Mouse (Mus musculus) brain, embryonic 14.5 days (tissue): ENCODE results near the gene Fntb. TPM values are rescaled to one million over a fixed set of nuclear protein-coding genes. Genes with fewer than 3 reads are reported as not detected.
A peak's percentile ranks its signal among the peaks of the same experiment; 100 is the strongest.

Experiments
- DNase-seq: peaks from one replicate; pipeline ENCODE4 v3.0.0-alpha.2; 2011; ENCODE audit warnings: low read depth
- CTCF ChIP-seq: fragments of 200-500 bp; IDR thresholded peaks from 2 replicates; pipeline ENCODE4 v1.5.1; 2012; ENCODE audit warnings: inconsistent platforms, mild to moderate bottlenecking, moderate library complexity, borderline replicate concordance; ENCODE audit not compliant: insufficient read depth, insufficient read length; ENCODE audit errors: extremely low read depth
- POLR2A ChIP-seq: fragments of 200-500 bp; IDR thresholded peaks from 2 replicates; pipeline ENCODE4 v1.6.1; 2012; ENCODE audit warnings: mild to moderate bottlenecking, inconsistent platforms, borderline replicate concordance; ENCODE audit not compliant: poor library complexity, insufficient read depth, insufficient read length, severe bottlenecking; ENCODE audit errors: extremely low read depth
- polyA plus RNA-seq: library from polyadenylated mRNA; depleted of rRNA; stranded (reverse); fragments of >200 nt; gene quantifications from 2 replicates; pipeline ENCODE4 v1.2.3, GENCODE M21; 2012

Gene Fntb
- polyA plus RNA-seq, 1 experiment: 40.0 TPM

DNA sequence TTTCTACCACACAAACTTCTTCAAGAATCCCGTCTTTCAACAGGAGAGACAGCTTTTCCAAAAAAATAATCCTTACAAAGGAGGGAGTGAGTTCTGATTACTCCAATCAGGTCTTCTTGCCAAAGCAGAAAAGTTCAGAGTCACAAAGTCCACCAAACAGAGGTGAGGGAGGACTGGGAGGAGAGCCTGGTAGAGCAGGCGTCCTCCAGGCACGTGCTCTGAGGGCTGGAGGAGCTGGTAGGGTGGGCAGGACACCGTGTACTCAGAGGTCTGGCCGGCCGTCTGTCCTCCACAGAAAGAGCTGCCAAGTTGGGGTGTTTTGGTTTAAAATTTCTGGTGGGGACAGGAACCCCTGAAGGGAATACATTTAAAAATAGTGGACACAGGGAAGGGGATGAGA lies 172.6 kb downstream of the Fntb start:
- no peak for TF ChIP-seq CTCF
- no peak for TF ChIP-seq POLR2A
- no peak for DNase-seq

DNA sequence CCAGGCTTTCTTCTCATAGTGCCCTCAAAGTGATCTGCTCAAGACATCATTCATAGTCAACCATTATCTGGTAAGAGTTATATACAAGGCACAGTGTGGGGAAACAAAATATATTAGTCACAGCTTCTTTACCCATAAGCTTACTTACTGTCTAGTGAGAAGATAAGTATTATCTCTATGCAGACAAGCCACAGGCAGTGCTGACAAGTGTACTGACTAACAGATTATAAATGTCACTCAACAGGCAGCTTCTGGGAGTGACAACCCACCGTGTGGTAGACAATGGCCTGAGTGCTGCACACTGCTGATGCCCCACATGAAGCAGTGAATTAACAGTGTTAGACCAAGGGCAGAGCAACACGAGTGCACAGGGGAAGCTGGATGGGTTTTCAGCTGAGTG lies 176.1 kb downstream of the Fntb start:
- no peak for DNase-seq
- no peak for TF ChIP-seq CTCF
- no peak for TF ChIP-seq POLR2A

DNA sequence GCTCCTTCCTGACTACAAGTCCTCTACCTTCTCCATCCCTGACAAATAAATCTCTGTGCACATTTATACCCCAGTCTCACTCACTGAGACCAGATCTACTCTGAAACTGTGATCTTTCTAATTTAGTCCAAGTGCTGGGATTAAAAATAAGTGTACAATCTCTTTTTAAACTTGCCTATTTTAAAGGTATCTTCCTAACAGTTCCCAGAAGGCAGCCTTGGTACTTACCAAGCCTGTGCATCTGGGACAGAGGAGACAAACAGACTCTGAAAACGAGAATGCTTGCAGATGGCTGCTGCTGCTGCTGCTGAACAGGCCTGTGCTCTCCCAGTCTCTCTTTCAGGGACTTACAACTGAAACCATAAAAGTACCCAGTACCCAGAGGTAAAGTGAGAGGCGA lies 177.1 kb downstream of the Fntb start:
- TF ChIP-seq CTCF: no peak
- TF ChIP-seq POLR2A: no peak
- no peak for DNase-seq

DNA sequence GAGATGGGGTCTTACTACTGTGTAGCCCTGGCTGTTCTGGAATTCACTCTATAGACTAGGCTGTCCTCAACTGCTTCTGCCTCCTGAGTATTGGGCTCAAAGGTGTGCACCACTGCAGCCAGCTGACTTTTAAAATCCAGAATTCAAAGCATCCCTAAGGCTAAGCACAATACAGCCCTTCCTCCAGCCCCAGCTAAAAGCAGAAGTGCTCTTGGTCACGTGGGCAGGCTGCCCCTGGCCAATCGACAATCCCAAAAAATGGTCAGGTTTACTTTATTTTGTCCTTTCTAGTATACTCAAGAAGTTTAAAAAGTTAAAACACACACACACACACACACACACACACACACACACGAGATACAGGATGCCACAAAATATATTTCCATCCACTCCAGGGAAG lies 177.7 kb downstream of the Fntb start:
- DNase-seq: no peak
- no peak for TF ChIP-seq POLR2A
- TF ChIP-seq CTCF: no peak

DNA sequence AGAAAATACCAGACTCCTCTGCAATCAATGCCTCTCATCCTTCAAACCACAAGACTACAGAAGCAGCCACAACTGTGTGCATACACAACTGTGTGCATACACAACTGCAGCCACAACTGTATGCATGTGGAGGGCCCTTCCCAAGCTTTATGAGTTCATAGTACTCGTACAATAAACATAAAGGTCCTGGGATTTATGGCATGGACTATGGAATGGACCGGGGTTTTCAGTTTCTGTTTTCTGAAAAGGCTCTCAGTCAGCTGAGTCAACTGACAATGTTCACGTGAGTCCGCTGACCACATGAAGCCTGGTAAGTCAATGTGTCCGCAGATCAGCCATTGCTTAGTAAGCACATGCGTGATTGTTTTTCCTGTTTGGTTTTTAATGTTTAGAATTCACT lies 178.1 kb downstream of the Fntb start:
- DNase-seq: no peak
- TF ChIP-seq CTCF (no peak), POLR2A (no peak)

DNA sequence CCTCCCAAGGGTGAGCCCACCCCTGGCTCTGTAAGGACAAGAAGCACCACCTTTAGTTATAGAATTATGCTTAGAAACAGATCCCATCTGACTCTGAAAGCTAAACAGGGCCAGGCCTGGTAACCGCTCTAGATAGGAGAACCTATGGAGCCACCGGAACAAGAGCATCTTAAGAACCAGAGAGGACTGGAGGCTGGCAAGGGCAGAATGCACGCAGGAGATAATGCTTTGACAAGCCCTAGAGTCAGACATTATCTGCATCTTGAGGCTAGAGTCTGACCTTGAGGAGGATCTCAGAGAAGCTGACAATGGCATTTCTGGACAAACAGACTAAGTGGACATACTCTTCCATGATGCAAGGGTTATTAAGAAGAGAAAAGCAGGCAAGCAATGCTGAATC lies 182.1 kb downstream of the Fntb start:
- no peak for DNase-seq
- TF ChIP-seq POLR2A (no peak), CTCF (no peak)

DNA sequence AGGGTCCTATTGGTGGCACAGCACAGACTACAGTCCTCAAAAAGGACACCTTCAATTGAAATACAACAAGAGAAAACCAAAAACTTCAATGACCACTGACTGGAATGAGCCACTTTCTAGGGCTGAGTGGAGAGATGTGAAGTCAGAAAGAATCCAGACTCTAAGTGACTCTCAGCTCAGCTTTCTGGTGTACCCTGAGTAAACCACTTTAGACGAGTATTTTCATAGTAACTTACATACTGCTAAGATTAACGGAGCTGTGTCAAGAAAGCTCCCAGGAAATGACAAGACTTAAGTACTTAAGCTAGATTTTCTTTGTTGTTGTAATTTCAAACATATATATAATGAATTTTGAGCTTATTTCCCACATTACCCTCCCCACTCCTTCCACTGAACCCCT lies 182.8 kb downstream of the Fntb start:
- no peak for DNase-seq
- TF ChIP-seq POLR2A (no peak), CTCF (no peak)

DNA sequence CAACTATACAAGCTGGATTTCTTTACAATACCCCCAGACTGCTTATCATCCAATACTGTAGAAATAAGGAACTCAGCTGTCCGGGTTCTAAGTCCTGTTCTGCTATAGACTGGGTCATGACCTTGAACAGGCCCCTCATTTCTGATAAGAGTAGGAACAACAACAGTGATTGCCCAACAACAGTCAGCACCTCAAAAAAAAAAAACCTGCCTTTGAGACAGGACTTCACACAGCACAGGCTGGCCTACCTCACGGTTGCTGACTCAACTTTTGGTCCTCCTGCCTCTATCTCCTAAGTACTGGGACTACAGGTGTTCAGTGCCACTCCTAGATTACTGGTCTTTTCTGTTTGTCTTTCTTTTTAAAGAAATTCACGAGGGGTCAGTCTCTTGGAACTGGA lies 183.4 kb downstream of the Fntb start:
- no peak for DNase-seq
- TF ChIP-seq POLR2A: no peak
- no peak for TF ChIP-seq CTCF

DNA sequence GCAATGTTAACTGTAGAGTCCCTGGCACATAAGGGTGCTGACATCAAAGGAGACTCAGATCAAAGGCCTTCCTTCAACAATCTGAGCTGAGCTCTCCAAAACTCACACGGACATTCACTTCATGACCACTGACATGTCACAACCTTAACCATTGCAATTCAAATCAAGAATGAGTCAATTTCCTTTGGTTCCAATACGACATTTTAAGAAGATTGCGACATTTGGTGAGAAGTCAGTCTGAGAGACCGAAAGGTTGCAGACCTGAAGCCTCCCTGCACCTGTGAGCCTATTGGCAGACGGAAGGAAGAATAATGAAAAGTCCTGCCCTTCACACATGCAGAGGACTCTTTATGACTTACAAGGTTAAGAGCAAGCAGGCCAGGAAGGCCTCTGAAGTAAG lies 184.9 kb downstream of the Fntb start:
- no peak for DNase-seq
- TF ChIP-seq CTCF: no peak
- no peak for TF ChIP-seq POLR2A

DNA sequence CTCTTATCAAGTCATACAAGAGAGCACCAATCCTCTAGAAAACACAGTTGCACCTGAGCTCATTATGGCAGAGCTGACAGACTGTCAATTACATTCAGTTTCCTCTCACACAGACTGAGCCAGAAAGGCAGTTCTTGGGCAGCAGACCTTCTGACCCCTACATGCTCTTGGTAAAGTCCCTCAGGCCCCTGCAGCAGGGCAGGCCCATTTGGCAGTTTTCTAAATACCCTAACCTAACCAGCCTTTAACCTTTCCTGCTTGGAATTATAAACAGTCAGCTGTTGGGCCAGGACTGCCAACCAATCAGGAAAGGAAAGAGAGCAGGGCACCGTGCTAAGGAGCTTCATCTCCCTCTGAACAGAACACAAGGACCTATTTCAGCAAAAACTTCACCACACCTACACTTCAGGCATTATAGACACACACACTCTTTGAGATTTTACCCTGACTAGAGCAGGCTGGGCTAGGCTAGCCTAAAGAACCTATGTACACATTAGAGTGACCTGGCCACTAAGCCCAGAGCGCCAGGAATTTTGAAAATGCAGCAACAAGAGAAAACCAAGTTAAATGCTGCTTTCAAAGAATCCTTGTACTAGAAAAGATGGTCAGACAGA lies 188.5 kb downstream of the Fntb start:
- TF ChIP-seq CTCF: no peak
- TF ChIP-seq POLR2A: no peak
- DNase-seq: no peak

DNA sequence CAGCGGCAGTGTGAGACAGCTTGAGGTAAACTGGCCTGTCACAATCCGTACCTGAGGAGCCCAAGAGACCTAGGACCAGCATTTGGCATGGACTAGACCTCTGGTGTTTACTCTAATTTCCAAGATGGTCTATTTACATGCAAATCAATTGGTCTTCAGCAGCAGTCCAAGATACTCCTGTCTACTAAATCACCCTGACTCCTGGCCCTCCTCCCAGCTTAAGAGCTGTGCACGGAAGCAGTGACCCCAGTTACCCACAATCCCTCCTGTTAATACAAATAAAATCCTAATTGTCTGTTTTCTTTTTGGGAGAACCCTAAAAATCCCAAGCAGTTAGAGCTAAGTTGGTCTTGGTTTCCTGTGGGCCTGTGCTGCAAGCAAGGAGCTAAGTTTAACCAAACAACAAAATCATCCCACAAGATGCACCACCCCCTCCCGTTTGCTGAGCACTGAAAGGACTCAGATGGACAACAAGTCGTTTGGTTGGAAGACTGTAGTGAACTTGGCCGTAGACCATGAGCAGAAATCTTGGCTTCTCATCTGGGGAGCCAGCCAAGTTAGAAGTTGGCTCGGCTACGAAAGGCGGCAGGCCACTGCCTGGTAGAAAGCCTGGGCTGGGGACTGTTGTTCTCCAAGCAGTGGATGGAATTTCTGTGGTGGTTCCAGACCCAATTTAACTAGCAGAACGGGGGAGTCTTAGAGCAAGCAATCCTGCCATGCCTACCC lies 189.5 kb downstream of the Fntb start:
- DNase-seq: peak; percentile 74

DNA sequence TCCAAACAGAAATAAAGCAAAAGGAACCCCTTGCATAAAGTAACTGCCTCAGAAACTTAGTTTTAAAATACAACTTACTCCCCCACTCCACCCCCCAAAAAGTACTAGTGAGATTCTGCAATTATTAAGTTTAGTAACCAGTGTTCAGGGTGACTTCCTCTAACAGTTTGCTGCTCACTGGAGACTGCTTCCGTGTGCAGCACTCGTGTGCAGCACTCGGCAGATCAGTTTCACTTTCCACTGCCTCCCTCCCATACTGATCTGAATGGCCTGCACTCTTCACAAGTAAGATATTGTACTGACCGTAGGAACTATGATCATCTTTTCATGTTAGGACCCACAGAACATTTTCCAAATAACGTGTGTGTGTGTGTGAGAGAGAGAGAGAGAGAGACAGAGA lies 192.3 kb downstream of the Fntb start:
- TF ChIP-seq CTCF: no peak
- no peak for TF ChIP-seq POLR2A
- DNase-seq: no peak

More for the DNA sequence above, 189.5 kb downstream of the Fntb start:
- TF ChIP-seq POLR2A: no peak
- TF ChIP-seq CTCF: no peak
